Mouse (Mus musculus) ES-E14 (cell line): ENCODE data around the gene Lmod2.

Experiments used
- CHD2 ChIP-seq: IDR thresholded peaks from 2 replicates; pipeline ENCODE4 v1.6.1; 2014; ENCODE audit warnings: mild to moderate bottlenecking, low read depth, low read length, inconsistent platforms
- HCFC1 ChIP-seq: IDR thresholded peaks from 2 replicates; pipeline ENCODE4 v1.6.1; 2012; ENCODE audit warnings: low read length, inconsistent platforms, borderline replicate concordance; ENCODE audit not compliant: insufficient read depth
- MAFK ChIP-seq: IDR thresholded peaks from 2 replicates; pipeline ENCODE4 v1.6.1; 2014; ENCODE audit warnings: mild to moderate bottlenecking, low read depth, low read length, inconsistent platforms; ENCODE audit not compliant: insufficient read depth
- ZNF384 ChIP-seq: IDR thresholded peaks from 2 replicates; pipeline ENCODE4 v1.6.1; 2012; ENCODE audit warnings: low read depth, low read length, inconsistent platforms

DNA sequence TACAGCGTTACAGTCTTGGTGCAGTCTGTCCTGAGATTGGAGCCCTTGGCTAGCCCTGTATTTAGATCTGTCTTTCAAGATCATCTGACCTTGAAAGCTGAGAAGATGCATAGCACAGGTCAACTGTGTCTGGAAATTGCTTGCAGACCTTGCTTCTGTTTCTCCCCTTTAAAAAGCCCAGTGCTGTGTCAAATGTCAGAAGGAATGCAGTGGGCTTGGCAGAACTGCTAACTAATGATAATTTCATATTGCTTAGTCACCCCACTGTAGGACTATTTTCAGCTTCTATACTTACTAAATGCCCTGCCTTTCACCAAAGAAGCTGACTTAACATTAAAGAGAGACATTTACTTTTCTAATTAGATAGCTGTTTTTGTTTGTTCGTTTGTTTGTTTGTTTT is 42.1 kb upstream of the Lmod2 start:
- no peak for TF ChIP-seq ZNF384
- no peak for TF ChIP-seq CHD2
- TF ChIP-seq MAFK: no peak
- TF ChIP-seq HCFC1: no peak
